Mouse (Mus musculus) erythroblast, adult 5-6 weeks (primary cell): ENCODE data around the gene Usf2. TPM values are rescaled to one million over a fixed set of nuclear protein-coding genes. Genes with fewer than 3 reads are reported as not detected.
A peak's percentile ranks its signal among the peaks of the same experiment; 100 is the strongest.
"Not testable (repeated sequence)": the region's sequence is repeated elsewhere in the genome, so short reads cannot be mapped to it uniquely, and the experiment has no call there.

Experiments used
- ATAC-seq: replicated peaks from 2 replicates; pipeline ENCODE4 v1.8.0; 2016; ENCODE audit warnings: moderate number of reproducible peaks, mild to moderate bottlenecking, moderate TSS enrichment, inconsistent platforms; ENCODE audit not compliant: poor library complexity, low FRiP score, severe bottlenecking
- total RNA-seq, 2 experiments: library from RNA; stranded (forward) in 1 of 2; stranded (reverse) in 1 of 2; fragments of 150-400 nt in 1 of 2; fragments of 200-764, 138-1000 nt in 1 of 2; gene quantifications; 2 replicates each; pipeline versions ENCODE4 v1.2.3 to v1.2.4; 2015 to 2017; ENCODE audit warnings: low replicate concordance in 2 of 2

Usf2 gene
- total RNA-seq, 2 experiments from 2014 or later: 36.5 to 47.0 TPM

DNA sequence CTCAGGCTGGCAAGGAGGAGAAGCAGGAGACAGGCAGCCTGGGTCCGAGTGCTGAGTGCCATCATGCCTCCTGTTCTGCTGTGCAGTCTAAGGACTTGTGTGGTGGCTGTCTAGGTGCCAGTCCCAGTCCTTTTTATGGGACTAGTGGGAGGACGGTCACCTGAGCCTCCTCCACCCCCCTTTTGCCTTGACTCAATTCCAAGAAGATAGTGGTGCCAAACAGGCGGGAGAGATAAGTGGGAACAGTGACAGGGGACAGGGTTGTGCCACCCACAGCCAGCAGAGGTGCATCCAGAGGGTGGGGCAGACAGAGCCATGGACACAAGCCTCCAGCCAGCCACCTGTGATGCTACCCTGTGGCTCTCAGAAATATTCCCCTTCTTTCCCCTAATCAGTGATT lies 32.5 kb downstream of the Usf2 start:
- ATAC-seq: no peak

DNA sequence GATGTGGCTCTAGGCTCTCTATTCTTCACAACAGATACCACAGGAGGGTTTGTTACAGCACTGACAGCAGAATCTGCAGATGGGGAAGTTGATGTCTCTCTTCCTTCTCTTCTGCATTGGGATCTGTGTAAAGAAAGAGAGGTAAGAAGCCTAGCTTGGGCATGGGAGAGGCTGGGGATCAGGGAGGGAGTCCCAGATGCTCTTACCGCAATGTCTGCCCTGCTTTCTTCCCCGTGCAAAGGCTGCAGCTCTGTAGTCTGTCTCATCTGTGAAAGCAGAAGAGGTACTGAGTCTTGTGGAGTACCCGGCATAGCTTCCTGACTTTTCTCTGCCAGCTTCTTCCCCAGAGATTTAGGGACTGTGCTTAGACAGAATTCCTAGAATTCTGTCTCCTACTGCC lies 34.1 kb downstream of the Usf2 start:
- not testable (repeated sequence) for ATAC-seq

- ATAC-seq: peak; percentile 62
Measured at GRCm38 (mm10) chr7:30920217-30920616, 36.4 kb downstream of the Usf2 start.

DNA sequence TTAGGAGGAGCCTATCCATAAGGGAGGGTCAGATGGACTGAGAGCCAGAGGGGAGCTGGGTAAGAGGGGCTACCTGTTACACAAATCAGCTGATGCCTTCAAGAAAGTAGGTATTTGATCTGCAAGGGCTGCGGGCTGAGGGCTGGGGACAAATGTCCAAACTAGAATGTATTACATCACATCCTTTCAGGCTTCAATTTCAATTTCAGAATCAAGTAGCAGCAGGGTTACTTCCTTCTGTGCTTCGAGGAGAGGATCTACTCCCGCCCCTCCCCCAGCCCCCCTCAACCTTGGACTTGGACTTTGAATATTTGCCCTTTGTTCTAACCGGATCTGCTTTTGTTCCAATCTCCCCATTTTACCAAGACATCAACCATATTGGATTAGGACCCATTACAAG lies 39.4 kb downstream of the Usf2 start:
- ATAC-seq: no peak

DNA sequence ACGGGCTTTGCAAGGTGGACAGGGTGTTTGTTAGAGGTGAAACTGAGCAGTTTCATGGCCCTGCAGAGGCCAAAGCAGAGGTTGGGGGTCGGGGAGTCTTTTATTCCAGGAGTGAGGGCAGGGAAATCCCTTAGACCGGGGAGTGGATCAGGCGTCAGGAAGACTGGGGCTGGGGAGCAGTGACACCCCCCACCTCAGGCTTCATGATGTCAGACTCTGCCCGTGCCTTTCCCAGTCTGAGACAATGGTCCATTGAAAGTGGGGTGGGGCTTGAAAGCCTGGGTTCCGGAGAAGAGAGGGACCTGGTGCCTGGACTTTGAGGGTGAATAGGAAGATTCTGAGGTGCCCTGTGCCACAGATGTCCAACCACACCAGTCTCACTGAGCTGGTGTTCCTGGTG lies 39.9 kb downstream of the Usf2 start:
- no peak for ATAC-seq

- no peak for ATAC-seq
Measured at GRCm38 (mm10) chr7:30914732-30915131, 41.9 kb downstream of the Usf2 start, which contains the start of gene Mag. TSS of gene Mag (minus strand) at chr7:30914873.

DNA sequence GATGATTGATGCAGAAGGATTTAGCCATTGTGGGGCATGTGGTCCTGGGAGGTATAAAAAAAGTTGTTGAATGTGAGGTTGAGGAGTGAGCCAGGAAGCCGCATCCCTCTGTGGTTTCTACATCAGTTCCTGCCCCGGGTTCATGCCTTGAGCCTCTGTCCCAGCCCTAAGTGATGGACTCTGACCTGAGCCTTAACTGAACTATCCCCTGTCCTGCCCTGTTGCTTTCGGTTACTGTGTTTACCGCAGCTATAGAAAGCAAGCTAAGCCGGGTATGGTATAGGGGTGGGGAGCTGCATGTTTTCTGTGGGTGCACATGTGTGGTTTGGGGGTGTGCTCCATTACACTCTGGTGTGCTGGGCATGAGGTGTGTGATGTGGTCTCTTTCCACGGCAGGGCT lies 46.8 kb downstream of the Usf2 start:
- ATAC-seq: no peak

DNA sequence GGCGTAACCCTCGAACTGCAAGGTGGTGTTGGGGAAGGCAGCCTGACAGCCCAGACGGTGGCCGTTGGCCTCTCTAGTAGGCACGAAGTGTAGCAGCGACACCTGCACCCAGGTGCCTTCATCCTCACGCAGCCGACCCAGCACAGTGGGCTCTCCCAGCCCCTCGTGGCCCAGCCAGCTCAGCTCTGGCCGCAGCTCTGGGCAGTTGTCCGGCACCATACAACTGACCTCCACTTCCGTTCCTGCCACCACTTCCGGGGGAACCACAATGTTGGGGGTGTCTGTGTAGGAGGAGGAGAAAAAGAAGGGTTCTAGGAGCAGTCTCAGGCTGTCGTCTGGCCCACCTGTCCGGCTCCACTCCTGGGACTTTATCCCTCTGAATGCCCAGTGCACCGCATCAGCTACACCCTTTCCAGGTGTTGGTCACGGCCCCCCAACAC lies 47.6 kb downstream of the Usf2 start:
- no peak for ATAC-seq

GRCm38 (mm10) chr7:30908277-30908991 lies 48.2 kb downstream of the Usf2 start:
- no peak for ATAC-seq

DNA sequence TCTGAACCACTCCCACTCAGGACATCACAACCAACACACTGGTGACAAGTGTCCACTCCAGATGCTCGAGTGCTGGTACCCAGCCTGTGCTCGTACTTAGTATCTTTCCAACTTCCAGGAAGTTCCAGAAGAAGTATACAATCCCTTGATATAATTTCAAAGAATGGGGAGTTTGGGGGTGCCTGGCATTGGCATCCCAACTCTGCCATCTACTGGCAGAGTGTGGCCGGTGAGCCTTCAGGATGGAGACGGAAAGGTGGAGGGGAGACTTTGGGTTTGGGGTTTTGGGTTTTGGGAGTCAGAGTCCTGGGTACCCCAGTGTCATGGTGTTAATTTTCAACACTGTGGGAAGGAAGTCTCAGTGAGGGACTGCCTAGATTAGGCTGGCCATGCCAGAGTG lies 52.6 kb downstream of the Usf2 start:
- ATAC-seq: no peak

Other genes with a start within 250 kb of the Usf2 start
- gene Atp4a, start 244.6 kb downstream of the Usf2 start, total RNA-seq (2015; ENCODE audit: low replicate concordance): not detected in 2 replicates
- 0.14 and 0.68 TPM in 2 replicates for gene Atp4a, start 244.6 kb downstream of the Usf2 start, total RNA-seq (2017; ENCODE audit: low replicate concordance)
- 28.4 and 42.4 TPM in 2 replicates for gene Tmem147, start 227.3 kb downstream of the Usf2 start, total RNA-seq (2015; ENCODE audit: low replicate concordance)
- gene Tmem147, start 227.3 kb downstream of the Usf2 start, total RNA-seq (2017; ENCODE audit: low replicate concordance): 9.4 and 12.8 TPM in 2 replicates
- gene Gapdhs, start 213.1 kb downstream of the Usf2 start, total RNA-seq (2015; ENCODE audit: low replicate concordance): not detected in 2 replicates
- gene Gapdhs, start 213.1 kb downstream of the Usf2 start, total RNA-seq (2017; ENCODE audit: low replicate concordance): not detected in 2 replicates
- gene Sbsn, start 205.3 kb downstream of the Usf2 start, total RNA-seq (2015; ENCODE audit: low replicate concordance): not detected in 2 replicates
- gene Sbsn, start 205.3 kb downstream of the Usf2 start, total RNA-seq (2017; ENCODE audit: low replicate concordance): not detected in 2 replicates
- gene Dmkn, start 193.0 kb downstream of the Usf2 start, total RNA-seq (2015; ENCODE audit: low replicate concordance): 7.7 and 29.0 TPM in 2 replicates
- gene Dmkn, start 193.0 kb downstream of the Usf2 start, total RNA-seq (2017; ENCODE audit: low replicate concordance): 5.3 and 10.9 TPM in 2 replicates
- gene Krtdap, start 168.9 kb downstream of the Usf2 start, total RNA-seq (2015; ENCODE audit: low replicate concordance): not detected in 2 replicates
- not detected in 2 replicates for gene Krtdap, start 168.9 kb downstream of the Usf2 start, total RNA-seq (2017; ENCODE audit: low replicate concordance)
- gene Ffar2, start 133.0 kb downstream of the Usf2 start, total RNA-seq (2015; ENCODE audit: low replicate concordance): 8.1 and 11.1 TPM in 2 replicates
- gene Ffar2, start 133.0 kb downstream of the Usf2 start, total RNA-seq (2017; ENCODE audit: low replicate concordance): 10.6 and 12.3 TPM in 2 replicates
- gene Ffar3, start 100.6 kb downstream of the Usf2 start, total RNA-seq (2015; ENCODE audit: low replicate concordance): not detected in 2 replicates
- not detected in 2 replicates for gene Ffar3, start 100.6 kb downstream of the Usf2 start, total RNA-seq (2017; ENCODE audit: low replicate concordance)
- not detected in 2 replicates for gene Ffar1, start 95.2 kb downstream of the Usf2 start, total RNA-seq (2015; ENCODE audit: low replicate concordance)
- gene Ffar1, start 95.2 kb downstream of the Usf2 start, total RNA-seq (2017; ENCODE audit: low replicate concordance): not detected in 2 replicates
- gene Cd22, start 76.5 kb downstream of the Usf2 start, total RNA-seq (2015; ENCODE audit: low replicate concordance): 1.0 and 19.6 TPM in 2 replicates
- gene Cd22, start 76.5 kb downstream of the Usf2 start, total RNA-seq (2017; ENCODE audit: low replicate concordance): 0.42 TPM in 1 of 2 replicates, not detected in the other
- gene Mag, start 41.9 kb downstream of the Usf2 start, total RNA-seq (2015; ENCODE audit: low replicate concordance): not detected in 2 replicates
- gene Mag, start 41.9 kb downstream of the Usf2 start, total RNA-seq (2017; ENCODE audit: low replicate concordance): 0.70 TPM in 1 of 2 replicates, not detected in the other
- gene Hamp2, start 32.1 kb downstream of the Usf2 start, total RNA-seq (2015; ENCODE audit: low replicate concordance): not detected in 2 replicates
- gene Hamp2, start 32.1 kb downstream of the Usf2 start, total RNA-seq (2017; ENCODE audit: low replicate concordance): not detected in 2 replicates
- gene Hamp, start 12.8 kb downstream of the Usf2 start, total RNA-seq (2015; ENCODE audit: low replicate concordance): not detected in 2 replicates
- gene Hamp, start 12.8 kb downstream of the Usf2 start, total RNA-seq (2017; ENCODE audit: low replicate concordance): not detected in 2 replicates
- 2.9 TPM in 1 of 2 replicates, not detected in the other for gene Lsr, start 16.7 kb upstream of the Usf2 start, total RNA-seq (2015; ENCODE audit: low replicate concordance)
- gene Lsr, start 16.7 kb upstream of the Usf2 start, total RNA-seq (2017; ENCODE audit: low replicate concordance): 0.70 and 0.77 TPM in 2 replicates
- not detected in 2 replicates for gene Fam187b, start 17.0 kb upstream of the Usf2 start, total RNA-seq (2015; ENCODE audit: low replicate concordance)
- not detected in 2 replicates for gene Fam187b, start 17.0 kb upstream of the Usf2 start, total RNA-seq (2017; ENCODE audit: low replicate concordance)
- gene Fxyd5, start 85.7 kb upstream of the Usf2 start, total RNA-seq (2015; ENCODE audit: low replicate concordance): 183 and 286 TPM in 2 replicates
- gene Fxyd5, start 85.7 kb upstream of the Usf2 start, total RNA-seq (2017; ENCODE audit: low replicate concordance): 67.1 and 90.7 TPM in 2 replicates
- gene Fxyd7, start 94.7 kb upstream of the Usf2 start, total RNA-seq (2015; ENCODE audit: low replicate concordance): not detected in 2 replicates
- gene Fxyd7, start 94.7 kb upstream of the Usf2 start, total RNA-seq (2017; ENCODE audit: low replicate concordance): not detected in 2 replicates
- not detected in 2 replicates for gene Fxyd1, start 100.4 kb upstream of the Usf2 start, total RNA-seq (2015; ENCODE audit: low replicate concordance)
- not detected in 2 replicates for gene Fxyd1, start 100.4 kb upstream of the Usf2 start, total RNA-seq (2017; ENCODE audit: low replicate concordance)
- gene Lgi4, start 102.5 kb upstream of the Usf2 start, total RNA-seq (2015; ENCODE audit: low replicate concordance): not detected in 2 replicates
- gene Lgi4, start 102.5 kb upstream of the Usf2 start, total RNA-seq (2017; ENCODE audit: low replicate concordance): not detected in 2 replicates
- not detected in 2 replicates for gene Fxyd3, start 119.9 kb upstream of the Usf2 start, total RNA-seq (2015; ENCODE audit: low replicate concordance)
- not detected in 2 replicates for gene Fxyd3, start 119.9 kb upstream of the Usf2 start, total RNA-seq (2017; ENCODE audit: low replicate concordance)
- 4.0 and 10.0 TPM in 2 replicates for gene Hpn, start 158.5 kb upstream of the Usf2 start, total RNA-seq (2015; ENCODE audit: low replicate concordance)
- gene Hpn, start 158.5 kb upstream of the Usf2 start, total RNA-seq (2017; ENCODE audit: low replicate concordance): 0.77 and 6.7 TPM in 2 replicates
- gene Scn1b, start 170.2 kb upstream of the Usf2 start, total RNA-seq (2015; ENCODE audit: low replicate concordance): 1.2 TPM in 1 of 2 replicates, not detected in the other
- gene Scn1b, start 170.2 kb upstream of the Usf2 start, total RNA-seq (2017; ENCODE audit: low replicate concordance): 1.2 TPM in 1 of 2 replicates, not detected in the other
- gene Gramd1a, start 199.1 kb upstream of the Usf2 start, total RNA-seq (2015; ENCODE audit: low replicate concordance): 20.9 and 27.9 TPM in 2 replicates
- 4.9 and 6.2 TPM in 2 replicates for gene Gramd1a, start 199.1 kb upstream of the Usf2 start, total RNA-seq (2017; ENCODE audit: low replicate concordance)